Comparison of ENCODE assay signal across 20 mouse cellular contexts in genomic region chr4:48108591-48108990, GRCm38 (mm10). TPM values are rescaled to one million over a fixed set of nuclear protein-coding genes. Genes with fewer than 3 reads are reported as not detected.
DNase-seq lines count a peak whose midpoint lies in the region; ATAC-seq and TF ChIP-seq lines count a peak whose summit lies in the region.
"Had no signal": no experiment of that assay in that cellular context is flagged by ENCODE, and none has a peak within 500 bp of the region (broad histone marks: within the 10 kb centered on the region; RNA-seq: fewer than 3 reads in every experiment).

No protein-coding gene starts in this region.

- no peak overlapping the region for H3K27ac ChIP-seq in kidney, postnatal 0 days
- H3K27ac ChIP-seq: embryonic facial prominence, embryonic 10.5 days; hindbrain, embryonic 12.5 days; limb, embryonic 10.5 days; liver, embryonic 13.5 days had no signal

- no peaks in the 10 kb centered on the region for H3K9me3 ChIP-seq in kidney, postnatal 0 days (replicated peaks; ENCODE audit: low read length)
- H3K9me3 ChIP-seq: embryonic facial prominence, embryonic 10.5 days; hindbrain, embryonic 12.5 days; limb, embryonic 10.5 days; liver, embryonic 13.5 days; megakaryocyte, embryonic 14.5 days had no signal

- no peak overlapping the region for H3K4me3 ChIP-seq in kidney, postnatal 0 days (replicated peaks; ENCODE audit: low read depth, low read length)
- H3K4me3 ChIP-seq: embryonic facial prominence, embryonic 10.5 days; erythroblast, embryonic 14.5 days; hindbrain, embryonic 12.5 days; limb, embryonic 10.5 days; liver, embryonic 13.5 days; megakaryocyte, embryonic 14.5 days had no signal

- 0 out of 2 replicates have a peak, but pooled peaks have one; percentile 16 for TF ChIP-seq CTCF in kidney, postnatal 0 days (IDR thresholded peaks at IDR 0.05; ENCODE audit: low read depth)

- H3K4me1 ChIP-seq in kidney, postnatal 0 days (replicated peaks; ENCODE audit: insufficient read depth, low read length): no peaks in the 10 kb centered on the region
- H3K4me1 ChIP-seq: embryonic facial prominence, embryonic 10.5 days; hindbrain, embryonic 12.5 days; limb, embryonic 10.5 days; liver, embryonic 13.5 days; megakaryocyte, embryonic 14.5 days had no signal

- ATAC-seq in kidney, postnatal 0 days (replicated peaks; ENCODE audit: low FRiP score, low read depth): no peak
- ATAC-seq in megakaryocyte, adult 5-6 weeks (ENCODE audit: poor library complexity, severe bottlenecking): peak; percentile 89
- ATAC-seq: activated CD4-positive, CD25-positive, alpha-beta regulatory T cell, adult 4 months; forebrain, embryonic 16.5 days had no signal

- 79% methylated on average over 2 of the region's 2 CpGs for WGBS in kidney, postnatal 0 days

- H3K9ac ChIP-seq in kidney, postnatal 0 days (ENCODE audit: low read depth, low read length): no peak overlapping the region
- H3K9ac ChIP-seq: hindbrain, embryonic 12.5 days; liver, embryonic 13.5 days had no signal

- no peak overlapping the region for H3K4me2 ChIP-seq in kidney, postnatal 0 days (ENCODE audit: low read length)
- H3K4me2 ChIP-seq: hindbrain, embryonic 12.5 days; liver, embryonic 13.5 days had no signal

- H3K27me3 ChIP-seq in kidney, postnatal 0 days (ENCODE audit: insufficient read depth, low read length): no peaks in the 10 kb centered on the region
- H3K27me3 ChIP-seq: hindbrain, embryonic 12.5 days; liver, embryonic 13.5 days had no signal

- H3K36me3 ChIP-seq in kidney, postnatal 0 days (ENCODE audit: insufficient read depth, low read length): no peaks in the 10 kb centered on the region
- H3K36me3 ChIP-seq: embryonic facial prominence, embryonic 10.5 days; hindbrain, embryonic 12.5 days; limb, embryonic 10.5 days; liver, embryonic 13.5 days had no signal

- DNase-seq in kidney, postnatal 0 days (ENCODE audit: low spot score): no peak
- DNase-seq in kidney, adult 8-10 months: no peak
- DNase-seq in spleen, postnatal 36 days (ENCODE audit: low spot score in 2 of 2): peak; percentile 56 to 77
- no peak for DNase-seq in spleen, postnatal 4 days (ENCODE audit: low spot score in 2 of 2)
- no peak for DNase-seq in adrenal gland, postnatal 10 days
- no peak for DNase-seq in embryo, embryonic 9.5 days (ENCODE audit: extremely low spot score)
- DNase-seq: adrenal gland, postnatal 36 days; cerebellum, postnatal 10 days; gastrocnemius, postnatal 25 days; kidney, postnatal 4 days; layer of hippocampus, postnatal 36 days; liver, embryonic 13.5 days had no signal

RNA-seq across cellular contexts. Expression of gene Stx17, which starts 16.1 kb away (rescaled TPM):
- 20.4 and 21.8 TPM in 2 replicates for polyA plus RNA-seq in kidney, postnatal 0 days (2015; fragmentation: Nextera tagmentation; extraction: Ambion mirVana)
- 14.2 and 15.1 TPM in 2 replicates for total RNA-seq in megakaryocyte, adult 5-6 weeks (2015)
- 16.7 and 25.9 TPM in 2 replicates for total RNA-seq in megakaryocyte, adult 5-6 weeks (2017)
- 10 to 100 TPM; 50.6 to 61.4 TPM for total RNA-seq in adrenal gland, postnatal 10 days (2021)

Comparison
In these comparisons a context has a peak if more than half of its experiments do, and no peak if none do; other contexts are left out.
1. DNase-seq: peak in spleen, postnatal 36 days (2 of 2); none in kidney, postnatal 0 days (single experiment), kidney, adult 8-10 months (0 of 2), spleen, postnatal 4 days (0 of 2), adrenal gland, postnatal 10 days (single experiment) and embryo, embryonic 9.5 days (single experiment).